In genomic region chr2:9918691-9919471, GRCm38 (mm10) we compare ENCODE assay signal across 16 mouse cellular contexts. TPM values are rescaled to one million over a fixed set of nuclear protein-coding genes. Genes with fewer than 3 reads are reported as not detected.
DNase-seq lines count a peak whose midpoint lies in the region; ATAC-seq and TF ChIP-seq lines count a peak whose summit lies in the region.
"Had no signal": no experiment of that assay in that cellular context is flagged by ENCODE, and none has a peak within 500 bp of the region (broad histone marks: within the 10 kb centered on the region; RNA-seq: fewer than 3 reads in every experiment).

No protein-coding gene starts in this region.

- no peaks in the 10 kb centered on the region for H3K9me3 ChIP-seq in lung, embryonic 14.5 days (ENCODE audit: low read depth, low read length)
- no peaks in the 10 kb centered on the region for H3K9me3 ChIP-seq in forebrain, embryonic 15.5 days
- H3K9me3 ChIP-seq: heart, embryonic 12.5 days; hindbrain, embryonic 12.5 days; limb, embryonic 10.5 days had no signal

- 0 out of 2 replicates have a peak, but pooled peaks cover 8% of the 10 kb centered on the region for H3K36me3 ChIP-seq in lung, embryonic 14.5 days (ENCODE audit: insufficient read depth)
- peaks cover 13% of the 10 kb centered on the region for H3K36me3 ChIP-seq in small intestine, adult 2 months (ENCODE audit: control insufficient read depth, insufficient read depth, low read length)
- peaks cover 8% of the 10 kb centered on the region for H3K36me3 ChIP-seq in forebrain, embryonic 15.5 days

- TF ChIP-seq POLR2A in small intestine, adult 2 months (IDR thresholded peaks at IDR 0.05; ENCODE audit: low read depth, low read length), result no peak

- no peak overlapping the region for H3K27ac ChIP-seq in lung, embryonic 14.5 days (ENCODE audit: low read depth)
- peak overlapping the region; percentile 83 for H3K27ac ChIP-seq in small intestine, adult 2 months (ENCODE audit: insufficient read depth, low read depth, low read length)
- no peak overlapping the region for H3K27ac ChIP-seq in forebrain, embryonic 15.5 days (replicated peaks)
- H3K27ac ChIP-seq: hindbrain, embryonic 12.5 days; limb, embryonic 10.5 days had no signal

- H3K27me3 ChIP-seq in lung, embryonic 14.5 days (ENCODE audit: insufficient read depth, low read length), result no peaks in the 10 kb centered on the region
- no peaks in the 10 kb centered on the region; the same call in 1 of the 2 replicates for H3K27me3 ChIP-seq in small intestine, adult 2 months (ENCODE audit: control insufficient read depth, insufficient read depth, low read length)
- H3K27me3 ChIP-seq in forebrain, embryonic 15.5 days, result no peaks in the 10 kb centered on the region
- H3K27me3 ChIP-seq: heart, embryonic 12.5 days; hindbrain, embryonic 12.5 days had no signal

- peak; percentile 37 for DNase-seq in lung, embryonic 14.5 days
- no peak for DNase-seq in lung, adult 18-20 months
- peak; percentile 74 for DNase-seq in kidney, adult 11 months
- peak; percentile 76 to 79 for DNase-seq in kidney, postnatal 36 days
- DNase-seq in gastrocnemius, postnatal 10 days, result no peak
- DNase-seq in ovary, adult 18-20 months (ENCODE audit: low spot score), result no peak
- DNase-seq: cerebellum, adult 18-20 months; thymus, postnatal 14 days had no signal

- H3K4me3 ChIP-seq in lung, embryonic 14.5 days (ENCODE audit: low read depth, low read length), result no peak overlapping the region
- no peak overlapping the region for H3K4me3 ChIP-seq in small intestine, adult 2 months (ENCODE audit: low read depth, low read length)
- H3K4me3 ChIP-seq in forebrain, embryonic 15.5 days, result no peak overlapping the region
- H3K4me3 ChIP-seq: erythroblast, embryonic 14.5 days; heart, embryonic 12.5 days; hindbrain, embryonic 12.5 days; limb, embryonic 10.5 days had no signal

- no peak for TF ChIP-seq CTCF in lung, embryonic 14.5 days (IDR thresholded peaks at IDR 0.05; ENCODE audit: low read depth)
- TF ChIP-seq CTCF in small intestine, adult 2 months (IDR thresholded peaks at IDR 0.05; ENCODE audit: extremely low read depth, insufficient read length, insufficient replicate concordance, low read depth, low read length), result no peak

- ATAC-seq in lung, embryonic 14.5 days (ENCODE audit: insufficient read depth), result peak; percentile 81; the same call in 1 of the 2 replicates
- no peak for ATAC-seq in forebrain, embryonic 15.5 days (replicated peaks)

- H3K9ac ChIP-seq in lung, embryonic 14.5 days, result no peak overlapping the region
- no peak overlapping the region for H3K9ac ChIP-seq in forebrain, embryonic 15.5 days (replicated peaks)
- H3K9ac ChIP-seq: heart, embryonic 12.5 days; hindbrain, embryonic 12.5 days had no signal

- H3K4me1 ChIP-seq in lung, embryonic 14.5 days (ENCODE audit: insufficient read depth), result no peaks in the 10 kb centered on the region
- H3K4me1 ChIP-seq in small intestine, adult 2 months (ENCODE audit: control insufficient read depth, insufficient read depth, insufficient read length, low read length), result peaks cover 18% of the 10 kb centered on the region
- H3K4me1 ChIP-seq in forebrain, embryonic 15.5 days, result no peaks in the 10 kb centered on the region
- H3K4me1 ChIP-seq: hindbrain, embryonic 12.5 days; limb, embryonic 10.5 days had no signal

- no peak overlapping the region for H3K4me2 ChIP-seq in lung, embryonic 14.5 days
- H3K4me2 ChIP-seq in forebrain, embryonic 15.5 days (replicated peaks), result no peak overlapping the region
- H3K4me2 ChIP-seq: heart, embryonic 12.5 days; hindbrain, embryonic 12.5 days had no signal

- WGBS in lung, embryonic 14.5 days, result 69% methylated on average over 17 of the region's 17 CpGs
- WGBS in small intestine, adult 2 months, result 30% methylated on average over 17 of the region's 17 CpGs
- 95% methylated on average over 17 of the region's 17 CpGs for WGBS in forebrain, embryonic 15.5 days

RNA-seq across cellular contexts. Expression of gene Gata3, which starts 29.0 kb away (rescaled TPM):
- 2.9 and 3.4 TPM in 2 replicates for polyA plus RNA-seq in lung, embryonic 14.5 days (2014; fragmentation: Nextera tagmentation; extraction: Ambion mirVana)
- polyA plus RNA-seq in small intestine, adult 2 months (2012; rRNA removed), result 0.77 and 2.3 TPM in 2 replicates
- total RNA-seq in gastrocnemius, postnatal 10 days (2021), result under 1 TPM; 0.19 to 0.23 TPM
- 1.1 and 2.3 TPM in 2 replicates for polyA plus RNA-seq in forebrain, embryonic 15.5 days (2015; fragmentation: Nextera tagmentation; extraction: Ambion mirVana)

RNA-seq across cellular contexts. Expression of gene 9230102O04Rik, which starts 29.5 kb away (rescaled TPM):
- not detected in 2 replicates for polyA plus RNA-seq in lung, embryonic 14.5 days (2014; fragmentation: Nextera tagmentation; extraction: Ambion mirVana)
- polyA plus RNA-seq in small intestine, adult 2 months (2012; rRNA removed), result not detected in 2 replicates
- total RNA-seq in gastrocnemius, postnatal 10 days (2021), result not detected
- polyA plus RNA-seq in forebrain, embryonic 15.5 days (2015; fragmentation: Nextera tagmentation; extraction: Ambion mirVana), result not detected in 2 replicates
- total RNA-seq: layer of hippocampus, postnatal 10 days; megakaryocyte, adult 5-6 weeks had no signal
- polyA plus RNA-seq: erythroblast, embryonic 14.5 days; heart, embryonic 12.5 days had no signal

RNA-seq across cellular contexts. Expression of gene 4930412O13Rik, which starts 37.8 kb away (rescaled TPM):
- polyA plus RNA-seq in lung, embryonic 14.5 days (2014; fragmentation: Nextera tagmentation; extraction: Ambion mirVana), result not detected in 2 replicates
- polyA plus RNA-seq in small intestine, adult 2 months (2012; rRNA removed), result not detected in 2 replicates
- total RNA-seq in gastrocnemius, postnatal 10 days (2021), result not detected
- polyA plus RNA-seq in forebrain, embryonic 15.5 days (2015; fragmentation: Nextera tagmentation; extraction: Ambion mirVana), result not detected in 2 replicates
- total RNA-seq: layer of hippocampus, postnatal 10 days; megakaryocyte, adult 5-6 weeks had no signal
- polyA plus RNA-seq: erythroblast, embryonic 14.5 days had no signal

Comparison
In these comparisons a context has a peak if more than half of its experiments do, and no peak if none do; other contexts are left out.
1. DNase-seq: peak in lung, embryonic 14.5 days (single experiment), kidney, adult 11 months (single experiment) and kidney, postnatal 36 days (2 of 2); none in lung, adult 18-20 months (0 of 2), gastrocnemius, postnatal 10 days (single experiment) and ovary, adult 18-20 months (single experiment).